Mouse (Mus musculus): Measurements from ENCODE around the gene Gm11639.

The Gm11639 gene

GRCm38 (mm10) chr11:104968388-104968787 lies 282.9 kb downstream of the Gm11639 start:
- TF ChIP-seq GATA4 (IDR thresholded peaks at IDR 0.05; ENCODE audit: insufficient replicate concordance, low read length) = no peak

- TF ChIP-seq GATA4 (IDR thresholded peaks at IDR 0.05; ENCODE audit: insufficient replicate concordance, low read length) = no peak
Measured at GRCm38 (mm10) chr11:104971322-104971721, 285.8 kb downstream of the Gm11639 start.

GRCm38 (mm10) chr11:104972480-104972879 lies 287.0 kb downstream of the Gm11639 start:
- TF ChIP-seq GATA4 (IDR thresholded peaks at IDR 0.05; ENCODE audit: insufficient replicate concordance, low read length) = no peak

GRCm38 (mm10) chr11:104977976-104978375 lies 292.5 kb downstream of the Gm11639 start:
- no peak for TF ChIP-seq GATA4 (IDR thresholded peaks at IDR 0.05; ENCODE audit: insufficient replicate concordance, low read length)

- TF ChIP-seq GATA4 (IDR thresholded peaks at IDR 0.05; ENCODE audit: insufficient replicate concordance, low read length) = no peak
Measured at GRCm38 (mm10) chr11:104981342-104982055, 296.0 kb downstream of the Gm11639 start.

- TF ChIP-seq GATA4 (IDR thresholded peaks at IDR 0.05; ENCODE audit: insufficient replicate concordance, low read length) = no peak
Measured at GRCm38 (mm10) chr11:105009232-105009631, 323.7 kb downstream of the Gm11639 start.

GRCm38 (mm10) chr11:105021071-105021470 lies 335.6 kb downstream of the Gm11639 start:
- no peak for TF ChIP-seq GATA4 (IDR thresholded peaks at IDR 0.05; ENCODE audit: insufficient replicate concordance, low read length)

- TF ChIP-seq GATA4 (IDR thresholded peaks at IDR 0.05; ENCODE audit: insufficient replicate concordance, low read length) = no peak
Measured at GRCm38 (mm10) chr11:105028744-105029348, 343.3 kb downstream of the Gm11639 start.

GRCm38 (mm10) chr11:105029525-105029924 lies 344.0 kb downstream of the Gm11639 start:
- no peak for TF ChIP-seq GATA4 (IDR thresholded peaks at IDR 0.05; ENCODE audit: insufficient replicate concordance, low read length)

GRCm38 (mm10) chr11:105030229-105030628 lies 344.7 kb downstream of the Gm11639 start:
- TF ChIP-seq GATA4 (IDR thresholded peaks at IDR 0.05; ENCODE audit: insufficient replicate concordance, low read length) = no peak

- TF ChIP-seq GATA4 (IDR thresholded peaks at IDR 0.05; ENCODE audit: insufficient replicate concordance, low read length) = no peak
Measured at GRCm38 (mm10) chr11:105031103-105031502, 345.6 kb downstream of the Gm11639 start.

GRCm38 (mm10) chr11:105035081-105035480 lies 349.6 kb downstream of the Gm11639 start:
- no peak for TF ChIP-seq GATA4 (IDR thresholded peaks at IDR 0.05; ENCODE audit: insufficient replicate concordance, low read length)

- TF ChIP-seq GATA4 (IDR thresholded peaks at IDR 0.05; ENCODE audit: insufficient replicate concordance, low read length) = no peak
Measured at GRCm38 (mm10) chr11:105063292-105063691, 377.8 kb downstream of the Gm11639 start, which contains the start of gene Efcab3. Gene Efcab3, plus strand, starts transcription at chr11:105063592.

- no peak for TF ChIP-seq GATA4 (IDR thresholded peaks at IDR 0.05; ENCODE audit: insufficient replicate concordance, low read length)
Measured at GRCm38 (mm10) chr11:105117814-105118213, 432.3 kb downstream of the Gm11639 start.

- no peak for TF ChIP-seq GATA4 (IDR thresholded peaks at IDR 0.05; ENCODE audit: insufficient replicate concordance, low read length)
Measured at GRCm38 (mm10) chr11:105120551-105121061, 435.1 kb downstream of the Gm11639 start.

GRCm38 (mm10) chr11:105123986-105124385 lies 438.5 kb downstream of the Gm11639 start:
- no peak for TF ChIP-seq GATA4 (IDR thresholded peaks at IDR 0.05; ENCODE audit: insufficient replicate concordance, low read length)
